Mouse (Mus musculus) hindbrain, postnatal 0 days (tissue): ENCODE results near the gene AL732309.1. TPM values are rescaled to one million over a fixed set of nuclear protein-coding genes. Genes with fewer than 3 reads are reported as not detected.
"Not testable (repeated sequence)": the region's sequence is repeated elsewhere in the genome, so short reads cannot be mapped to it uniquely, and the experiment has no call there.

ENCODE experiments used
- ATAC-seq: fragments of 200-750 bp; cut with Nextera tagmentation; 2 replicates; pipeline ENCODE4 v1.8.0; 2017; ENCODE audit warnings: mild to moderate bottlenecking, moderate TSS enrichment, moderate library complexity
- DNase-seq: peaks from one replicate; pipeline ENCODE4 v3.0.0-alpha.2; 2015; ENCODE audit warnings: low spot score
- H3K27ac ChIP-seq: fragments of 300-500 bp; sonication (generic); 2 replicates; pipeline ENCODE4 v1.5.1; 2014; ENCODE audit warnings: mild to moderate bottlenecking
- H3K27me3 ChIP-seq: fragments of 300-500 bp; sonication (generic); 2 replicates; pipeline ENCODE4 v1.6.1; 2014; ENCODE audit warnings: low read length, mixed read lengths; ENCODE audit not compliant: insufficient read depth
- H3K36me3 ChIP-seq: fragments of 300-500 bp; sonication (generic); 2 replicates; pipeline ENCODE4 v1.6.1; 2014; ENCODE audit warnings: low read length, mixed read lengths; ENCODE audit not compliant: insufficient read depth
- H3K4me1 ChIP-seq: fragments of 300-500 bp; sonication (generic); 2 replicates; pipeline ENCODE4 v1.6.1; 2014; ENCODE audit warnings: antibody characterized with exemption, low read length, mixed read lengths; ENCODE audit not compliant: insufficient read depth
- H3K4me2 ChIP-seq: fragments of 300-500 bp; sonication (generic); 2 replicates; pipeline ENCODE4 v1.6.1; 2014; ENCODE audit warnings: low read depth, mild to moderate bottlenecking, low read length, moderate library complexity, mixed read lengths
- H3K4me3 ChIP-seq: fragments of 300-500 bp; sonication (generic); 2 replicates; pipeline ENCODE4 v1.5.1; 2014; ENCODE audit warnings: low read length
- H3K9ac ChIP-seq: fragments of 300-500 bp; sonication (generic); replicated peaks from 2 replicates; pipeline ENCODE4 v1.6.1; 2014; ENCODE audit warnings: mild to moderate bottlenecking, low read length, moderate library complexity, mixed read lengths
- H3K9me3 ChIP-seq: fragments of 300-500 bp; sonication (generic); 2 replicates; pipeline ENCODE4 v1.6.1; 2016; ENCODE audit warnings: low read length, mixed read lengths
- CTCF ChIP-seq: IDR thresholded peaks from 2 replicates; pipeline ENCODE4 v1.5.1; 2016; ENCODE audit warnings: antibody characterized with exemption, control low read depth, low read depth
- WGBS: fragments of 180-500 bp; shearing (Covaris S2); extraction: QIAGEN DNeasy Blood & Tissue Kit; methylation state at CpG from one replicate; pipeline ENCODE4 v1.1.7; 2014; 5-methylcytosine and 5-hydroxymethylcytosine counted together
- polyA plus RNA-seq: library from polyadenylated mRNA; unstranded; fragments of >200 nt; fragmentation: Nextera tagmentation; extraction: Ambion mirVana; gene quantifications from 2 replicates; pipeline ENCODE4 v1.2.1, GENCODE M21; 2015
- total RNA-seq: library from RNA; depleted of rRNA; stranded (reverse); fragments of >200 nt; gene quantifications from 2 replicates; pipeline ENCODE4 v1.2.3, GENCODE M21; 2014

AL732309.1 gene
- total and polyA plus RNA-seq, 2 experiments from 2014 or later = 2.6 to 8.7 TPM

GRCm38 (mm10) chr2:25256443-25257109 lies 9.9 kb upstream of the AL732309.1 start:
- ATAC-seq = not testable (repeated sequence)
- WGBS = 57% methylated on average over 11 of the region's 12 CpGs

GRCm38 (mm10) chr2:25255284-25255779 lies 8.7 kb upstream of the AL732309.1 start, which contains the start of gene Tmem203:
Gene Tmem203 (plus strand): TSS chr2:25255439.
- Histone ChIP-seq H3K27ac (peak within 1 kb of the TSS; percentile 84), H3K4me3 (peak within 1 kb of the TSS; percentile 89), H3K36me3 (peaks cover 10% of the 10 kb centered on the region; the same call in 1 of the 2 replicates), H3K9ac (peak within 1 kb of the TSS; percentile 79), H3K27me3 (no peaks in the 10 kb centered on the region), H3K4me1 (peaks cover 13% of the 10 kb centered on the region), H3K4me2 (peak within 1 kb of the TSS; percentile 76), H3K9me3 (no peaks in the 10 kb centered on the region)
- peak; percentile 94 for DNase-seq
- no peak for TF ChIP-seq CTCF
- 0% methylated on average over 39 of the region's 39 CpGs for WGBS
- ATAC-seq = peak; percentile 91

More at GRCm38 (mm10) chr2:25256443-25257109, 9.9 kb upstream of the AL732309.1 start:
- Histone ChIP-seq H3K9ac (peak overlapping the region; percentile 79), H3K4me2 (peak overlapping the region; percentile 76), H3K4me3 (peak overlapping the region; percentile 89), H3K4me1 (peaks cover 13% of the 10 kb centered on the region)
- not testable (repeated sequence) for H3K27ac ChIP-seq, H3K36me3 ChIP-seq, H3K27me3 ChIP-seq, H3K9me3 ChIP-seq, DNase-seq
- TF ChIP-seq CTCF = peak; percentile 44

- 85% methylated on average over 1 of the region's 1 CpGs for WGBS
- peak; percentile 54 for TF ChIP-seq CTCF
- Histone ChIP-seq H3K27ac (no peak overlapping the region), H3K4me3 (no peak overlapping the region), H3K9me3 (no peaks in the 10 kb centered on the region), H3K4me1 (peaks cover 13% of the 10 kb centered on the region), H3K9ac (no peak overlapping the region), H3K27me3 (no peaks in the 10 kb centered on the region), H3K4me2 (no peak overlapping the region), H3K36me3 (peaks cover 10% of the 10 kb centered on the region; the same call in 1 of the 2 replicates)
- ATAC-seq (no peak), DNase-seq (no peak)
Observed at GRCm38 (mm10) chr2:25252331-25252730, 5.7 kb upstream of the AL732309.1 start.

GRCm38 (mm10) chr2:25244144-25244543 lies 2.5 kb downstream of the AL732309.1 start:
- H3K27me3 ChIP-seq = no peaks in the 10 kb centered on the region
- TF ChIP-seq CTCF = no peak
- no peak for DNase-seq
- H3K27ac ChIP-seq = no peak overlapping the region
- no peak overlapping the region for H3K4me3 ChIP-seq
- H3K9me3 ChIP-seq = no peaks in the 10 kb centered on the region
- no peak overlapping the region for H3K9ac ChIP-seq
- no peak overlapping the region for H3K4me2 ChIP-seq
- peaks cover 5% of the 10 kb centered on the region; the same call in 1 of the 2 replicates for H3K36me3 ChIP-seq
- ATAC-seq = no peak
- peaks cover 12% of the 10 kb centered on the region for H3K4me1 ChIP-seq
- WGBS = 91% methylated on average over 4 of the region's 4 CpGs

GRCm38 (mm10) chr2:25243342-25243741 lies 3.3 kb downstream of the AL732309.1 start:
- Histone ChIP-seq H3K27ac (no peak overlapping the region), H3K36me3 (peaks cover 5% of the 10 kb centered on the region; the same call in 1 of the 2 replicates), H3K27me3 (no peaks in the 10 kb centered on the region), H3K9me3 (no peaks in the 10 kb centered on the region), H3K4me1 (peaks cover 12% of the 10 kb centered on the region), H3K4me3 (peak overlapping the region; percentile 56), H3K9ac (peak overlapping the region; percentile 73; the same call in 1 of the 2 replicates), H3K4me2 (peak overlapping the region; percentile 88)
- ATAC-seq (no peak), DNase-seq (no peak)
- no peak for TF ChIP-seq CTCF
- whole genome bisulfite sequencing = 78% methylated on average over 8 of the region's 8 CpGs

- TF ChIP-seq CTCF = no peak
- peak; percentile 77 for DNase-seq
Observed at GRCm38 (mm10) chr2:25242101-25242506, 4.6 kb downstream of the AL732309.1 start, which contains the start of the genes Rnf208 and Cysrt1. Gene Rnf208 (plus strand): TSS chr2:25242255. Gene Cysrt1 (minus strand): TSS chr2:25242452.

More at GRCm38 (mm10) chr2:25242101-25242506, 4.6 kb downstream of the AL732309.1 start, which contains the start of the genes Rnf208 and Cysrt1:
- peak within 1 kb of the TSS; percentile 73 for H3K9ac ChIP-seq
- peak within 1 kb of the TSS; percentile 88 for H3K4me2 ChIP-seq
- H3K4me3 ChIP-seq = peak within 1 kb of the TSS; percentile 56
- H3K27ac ChIP-seq = peak within 1 kb of the TSS; percentile 80
- peaks cover 5% of the 10 kb centered on the region; the same call in 1 of the 2 replicates for H3K36me3 ChIP-seq
- H3K27me3 ChIP-seq = no peaks in the 10 kb centered on the region
- H3K9me3 ChIP-seq = no peaks in the 10 kb centered on the region
- WGBS = 0% methylated on average over 38 of the region's 59 CpGs
- ATAC-seq = peak; percentile 63
- H3K4me1 ChIP-seq = peaks cover 12% of the 10 kb centered on the region
